Mouse (Mus musculus): ENCODE data around the gene Nfkbib. TPM values are rescaled to one million over a fixed set of nuclear protein-coding genes. Genes with fewer than 3 reads are reported as not detected.

Nfkbib gene
- total RNA-seq, 1 experiment from 2014 or later, result 25.0 TPM

DNA sequence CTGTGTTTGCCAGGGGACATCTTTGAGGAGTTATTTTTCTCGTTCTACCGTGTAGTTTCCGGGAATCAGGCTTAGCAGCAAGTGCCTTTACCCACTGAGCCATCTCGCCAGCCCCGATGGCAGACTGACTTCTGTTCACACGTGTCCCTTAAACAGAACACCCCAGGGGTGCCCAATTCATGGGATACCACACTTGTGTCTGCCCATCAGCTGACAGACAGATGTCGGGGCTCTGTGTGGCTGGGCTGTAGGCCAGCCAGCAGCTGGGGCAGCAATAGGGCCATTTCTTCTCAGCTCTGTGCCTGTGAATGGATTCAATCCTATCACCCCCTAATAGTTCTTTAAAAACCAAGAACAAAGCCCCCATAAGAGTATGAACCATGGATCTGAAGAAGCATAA, 7.8 kb upstream of the Nfkbib start:
- ATAC-seq (replicated peaks; ENCODE audit: insufficient number of reproducible peaks, low FRiP score, low TSS enrichment, poor library complexity, severe bottlenecking), result no peak

DNA sequence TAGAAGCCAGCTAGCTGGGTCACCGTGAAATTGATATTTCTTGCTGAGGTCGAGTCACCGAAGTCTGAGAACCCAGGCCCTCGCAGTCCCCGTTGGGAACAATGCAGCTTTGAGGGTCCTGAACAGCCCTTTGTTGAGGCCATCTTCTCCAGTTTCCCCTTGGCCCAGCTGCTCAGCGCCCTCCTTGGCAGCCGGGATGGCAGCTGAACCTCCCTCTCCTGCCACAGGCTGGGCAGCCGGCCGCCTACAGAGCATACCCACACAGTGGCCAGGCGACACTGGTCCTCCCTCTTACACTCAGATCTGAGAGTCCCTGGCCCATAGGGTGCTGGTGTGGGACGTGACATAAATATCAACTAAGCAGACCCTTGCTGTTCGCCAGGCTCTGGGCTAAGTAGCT, 6.9 kb upstream of the Nfkbib start:
- no peak for ATAC-seq (replicated peaks; ENCODE audit: insufficient number of reproducible peaks, low FRiP score, low TSS enrichment, poor library complexity, severe bottlenecking)

- ATAC-seq (replicated peaks; ENCODE audit: insufficient number of reproducible peaks, low FRiP score, low TSS enrichment, poor library complexity, severe bottlenecking), result no peak
Observed at GRCm38 (mm10) chr7:28773163-28773562, 5.9 kb upstream of the Nfkbib start.

GRCm38 (mm10) chr7:28771867-28772266, 4.6 kb upstream of the Nfkbib start:
- no peak for ATAC-seq (replicated peaks; ENCODE audit: insufficient number of reproducible peaks, low FRiP score, low TSS enrichment, poor library complexity, severe bottlenecking)

GRCm38 (mm10) chr7:28770309-28770708, 3.0 kb upstream of the Nfkbib start:
- ATAC-seq (replicated peaks; ENCODE audit: insufficient number of reproducible peaks, low FRiP score, low TSS enrichment, poor library complexity, severe bottlenecking), result no peak

GRCm38 (mm10) chr7:28769414-28769958, 2.2 kb upstream of the Nfkbib start:
- ATAC-seq (replicated peaks; ENCODE audit: insufficient number of reproducible peaks, low FRiP score, low TSS enrichment, poor library complexity, severe bottlenecking), result no peak

DNA sequence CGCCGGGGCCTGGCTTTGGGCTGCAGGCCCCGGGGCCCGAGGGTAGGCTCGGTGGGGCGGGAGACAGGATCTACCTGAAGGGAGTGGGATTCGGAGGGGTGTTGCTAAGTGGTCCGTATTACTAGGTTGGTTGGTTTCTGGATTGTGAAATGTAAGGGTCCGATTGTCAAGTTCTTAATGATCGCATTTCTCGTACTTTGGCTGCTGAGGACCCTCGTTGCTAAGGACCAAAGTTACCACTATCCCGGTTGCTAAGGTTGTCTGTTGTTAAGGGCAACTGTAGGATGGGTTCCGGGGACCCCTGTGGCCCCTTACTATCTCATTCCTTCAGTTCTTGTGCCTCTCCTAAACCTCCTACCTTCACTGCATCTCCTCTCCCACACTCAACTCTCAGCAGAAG, 402 bp downstream of the Nfkbib start:
- no peak for ATAC-seq (replicated peaks; ENCODE audit: insufficient number of reproducible peaks, low FRiP score, low TSS enrichment, poor library complexity, severe bottlenecking)

DNA sequence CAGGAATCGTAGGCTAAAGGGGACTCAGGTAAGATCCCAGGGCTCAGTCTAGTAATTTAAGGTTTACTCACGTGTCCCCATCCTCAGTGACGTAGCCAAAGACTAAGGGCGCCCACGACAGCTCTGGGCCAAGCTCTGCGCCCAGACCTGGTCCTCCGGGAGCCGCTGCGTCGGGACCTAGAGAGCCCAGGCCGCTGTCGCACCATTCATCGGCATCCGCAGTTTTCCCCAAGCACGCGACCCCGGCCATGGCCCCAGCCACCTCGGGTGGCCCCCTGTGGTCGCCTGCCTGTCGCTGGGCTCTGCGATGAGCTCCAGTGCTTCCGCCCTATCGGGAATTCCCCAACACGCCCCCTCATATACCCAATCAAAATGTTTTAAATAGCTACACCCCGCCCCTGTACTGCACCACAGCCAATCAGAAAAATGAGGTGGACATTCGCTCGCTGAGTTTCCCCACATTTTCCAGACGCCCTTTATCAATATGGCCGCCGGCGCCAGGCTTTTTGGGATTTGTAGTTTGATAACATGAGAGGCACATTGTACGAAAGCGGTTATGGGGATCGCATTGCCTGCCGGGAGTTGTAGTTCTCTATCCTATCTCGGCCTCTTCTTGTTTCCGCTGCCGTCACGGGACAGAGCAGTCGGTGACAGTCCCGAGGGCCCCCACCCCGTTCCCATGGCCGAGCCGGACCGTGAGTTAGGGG, 986 bp downstream of the Nfkbib start, which contains the start of gene Sirt2:
TSS of gene Sirt2 (plus strand) at position 563 of the 707 bp plus-strand sequence.
- ATAC-seq (replicated peaks; ENCODE audit: insufficient number of reproducible peaks, low FRiP score, low TSS enrichment, poor library complexity, severe bottlenecking), result peak; percentile 87

DNA sequence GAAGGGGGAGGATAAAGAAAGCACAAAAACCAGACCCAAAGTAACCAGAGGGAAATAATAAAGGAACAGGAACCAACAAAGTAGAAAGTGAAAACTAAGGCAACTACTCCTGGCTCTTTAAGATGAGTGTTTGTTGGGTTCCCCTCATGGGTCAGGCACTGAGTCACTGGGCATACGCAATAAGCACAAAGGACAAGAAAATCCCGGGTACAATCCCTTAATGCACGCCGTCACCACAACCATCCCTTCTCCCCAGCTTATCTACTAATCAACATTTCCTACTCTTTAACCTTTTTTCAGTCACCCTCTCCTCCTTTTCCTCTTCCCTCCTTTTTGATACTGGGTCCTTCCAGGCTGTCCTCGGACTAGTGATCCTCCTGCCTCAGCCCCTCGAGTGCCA, 2.1 kb downstream of the Nfkbib start:
- ATAC-seq (replicated peaks; ENCODE audit: insufficient number of reproducible peaks, low FRiP score, low TSS enrichment, poor library complexity, severe bottlenecking), result peak; percentile 27; the same call in 1 of the 2 replicates

DNA sequence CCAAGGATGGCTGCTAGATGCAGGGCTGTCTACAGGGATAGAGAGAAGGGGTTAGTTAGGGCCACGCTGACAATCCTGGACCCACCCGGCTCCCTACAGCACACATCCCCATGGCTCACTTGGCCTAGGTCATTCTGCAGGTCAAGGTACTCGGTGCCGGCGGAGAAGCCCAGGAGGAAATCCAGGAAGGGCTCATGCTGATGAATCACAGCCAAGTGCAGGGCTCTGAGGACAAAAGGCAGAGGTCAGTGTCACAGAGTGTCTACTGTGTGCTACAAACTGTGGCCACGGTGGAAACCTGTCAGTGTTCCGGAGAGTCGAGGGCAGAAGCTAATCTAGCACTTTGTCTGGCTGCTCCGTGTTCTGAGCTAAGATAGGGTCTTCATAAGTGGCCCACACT, 5.4 kb downstream of the Nfkbib start:
- ATAC-seq (replicated peaks; ENCODE audit: insufficient number of reproducible peaks, low FRiP score, low TSS enrichment, poor library complexity, severe bottlenecking), result no peak

GRCm38 (mm10) chr7:28758623-28759022, 8.7 kb downstream of the Nfkbib start:
- no peak for ATAC-seq (replicated peaks; ENCODE audit: insufficient number of reproducible peaks, low FRiP score, low TSS enrichment, poor library complexity, severe bottlenecking)

- ATAC-seq (replicated peaks; ENCODE audit: insufficient number of reproducible peaks, low FRiP score, low TSS enrichment, poor library complexity, severe bottlenecking), result no peak
Observed at GRCm38 (mm10) chr7:28756079-28756478, 11.2 kb downstream of the Nfkbib start, which contains the start of gene Ccer2. TSS of gene Ccer2 (plus strand) at chr7:28756174.

DNA sequence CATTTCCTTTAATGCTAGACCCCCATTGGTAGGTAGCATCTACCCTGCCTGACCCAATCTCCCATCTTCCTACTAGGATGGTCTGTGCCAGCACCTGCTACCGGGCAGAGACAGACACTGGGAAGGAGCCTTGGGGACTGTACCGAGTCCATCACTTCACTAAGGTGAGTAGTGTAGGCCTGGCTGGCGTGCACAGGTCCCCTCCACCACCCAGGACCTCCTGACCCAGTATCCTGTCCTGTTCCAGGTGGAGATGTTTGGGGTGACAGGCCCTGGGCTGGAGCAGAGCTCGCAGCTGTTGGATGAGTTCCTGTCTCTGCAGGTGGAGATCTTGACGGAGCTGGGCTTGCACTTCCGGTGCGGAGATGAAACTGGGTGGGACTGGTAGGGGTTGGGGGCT, 17.4 kb downstream of the Nfkbib start:
- no peak for ATAC-seq (replicated peaks; ENCODE audit: insufficient number of reproducible peaks, low FRiP score, low TSS enrichment, poor library complexity, severe bottlenecking)

DNA sequence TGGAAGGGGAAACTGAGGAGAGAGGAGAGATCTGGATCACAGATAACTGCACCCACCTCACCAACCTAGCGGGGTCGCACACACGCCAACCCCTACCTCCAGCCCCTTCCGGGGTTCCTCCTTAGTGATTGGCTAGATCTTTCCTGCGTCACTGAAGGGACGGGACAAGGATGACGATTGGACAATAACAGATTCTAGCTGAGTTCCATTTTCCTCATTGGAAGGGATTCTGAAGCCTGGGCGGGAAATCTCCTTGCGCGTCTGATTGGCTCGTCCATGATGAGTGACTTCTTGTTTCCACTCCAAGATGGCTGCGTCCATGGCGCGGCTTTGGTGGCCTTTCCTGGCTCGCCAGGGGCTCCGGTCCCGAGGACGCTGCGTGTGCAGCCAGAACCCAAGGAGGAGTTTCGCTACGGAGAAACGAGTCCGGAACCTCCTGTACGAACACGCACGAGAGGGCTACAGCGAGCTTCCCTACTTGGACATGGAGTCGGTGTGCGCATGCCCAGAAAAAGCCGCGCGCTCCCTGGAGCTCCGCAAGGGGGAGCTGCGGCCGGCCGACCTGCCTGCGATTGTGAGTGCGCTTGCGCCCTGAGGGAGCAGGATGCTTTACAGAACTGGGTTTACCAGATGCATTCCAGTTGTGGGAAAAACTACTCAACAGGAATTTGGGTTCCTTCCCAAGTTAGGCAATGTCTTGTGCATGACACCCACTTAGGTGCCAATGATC, 25.4 kb downstream of the Nfkbib start, which contains the start of the genes Mrps12 and Sars2:
TSS of gene Mrps12 (minus strand) at position 112 of the 730 bp plus-strand sequence.
TSS of gene Sars2 (plus strand) at position 284 of the 730 bp plus-strand sequence.
- ATAC-seq (replicated peaks; ENCODE audit: insufficient number of reproducible peaks, low FRiP score, low TSS enrichment, poor library complexity, severe bottlenecking), result peak; percentile 92

DNA sequence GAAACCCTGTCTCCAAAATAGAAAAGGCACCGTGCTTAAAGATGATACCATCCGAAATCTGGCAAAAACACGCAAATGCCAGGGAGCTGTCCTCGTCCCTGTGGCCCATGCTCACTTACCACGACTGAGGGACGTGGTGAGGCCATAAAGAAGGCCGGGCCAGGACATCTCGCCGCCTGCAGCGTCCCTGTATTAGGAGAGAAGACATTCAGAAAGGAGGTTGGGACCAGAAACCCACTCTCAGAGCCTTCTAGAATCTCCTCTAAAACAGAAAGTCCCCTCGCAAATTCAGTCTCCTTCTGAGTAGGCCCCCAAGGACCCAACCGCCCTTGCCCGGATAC, 26.0 kb downstream of the Nfkbib start:
- ATAC-seq (replicated peaks; ENCODE audit: insufficient number of reproducible peaks, low FRiP score, low TSS enrichment, poor library complexity, severe bottlenecking), result no peak

DNA sequence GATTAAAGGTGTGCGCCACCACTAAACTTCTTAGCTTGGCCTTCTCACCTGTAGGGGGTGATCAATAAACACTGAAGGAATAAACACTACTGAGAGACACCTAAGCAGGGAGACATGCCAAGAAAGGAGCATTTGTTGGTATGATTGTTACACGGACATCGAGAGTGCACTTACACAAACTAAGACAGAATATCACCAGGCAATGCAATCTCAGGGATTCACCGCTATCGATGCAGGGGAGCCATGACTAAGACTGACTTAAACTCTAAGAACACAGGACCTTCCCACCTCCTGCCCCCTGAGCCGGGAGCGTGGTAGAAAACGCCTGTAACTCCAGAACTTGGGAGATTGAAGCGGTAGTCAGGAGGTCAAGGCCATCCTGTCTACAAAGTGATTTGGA, 26.4 kb downstream of the Nfkbib start:
- no peak for ATAC-seq (replicated peaks; ENCODE audit: insufficient number of reproducible peaks, low FRiP score, low TSS enrichment, poor library complexity, severe bottlenecking)

- no peak for ATAC-seq (replicated peaks; ENCODE audit: insufficient number of reproducible peaks, low FRiP score, low TSS enrichment, poor library complexity, severe bottlenecking)
Observed at GRCm38 (mm10) chr7:28739829-28740228, 27.5 kb downstream of the Nfkbib start.

DNA sequence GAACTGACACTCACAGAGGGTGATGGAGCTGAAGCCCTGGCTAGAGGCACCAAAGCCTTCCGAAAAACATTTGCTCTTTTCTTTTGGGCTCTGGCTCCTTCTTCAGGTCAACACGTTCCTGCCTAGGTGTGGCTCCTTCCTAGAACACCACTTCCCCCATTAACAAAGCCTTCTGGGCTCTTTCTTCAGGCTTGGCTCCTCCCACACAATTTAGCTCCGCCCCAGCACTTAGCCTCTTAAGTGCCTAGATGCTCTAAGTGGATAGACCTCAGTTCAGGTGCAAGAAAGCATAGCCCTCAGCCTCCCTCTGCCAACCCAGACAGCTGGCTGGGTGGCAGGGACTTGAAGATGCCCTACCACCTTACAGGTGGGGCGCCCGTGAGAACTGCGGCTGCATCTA, 31.6 kb downstream of the Nfkbib start:
- ATAC-seq (replicated peaks; ENCODE audit: insufficient number of reproducible peaks, low FRiP score, low TSS enrichment, poor library complexity, severe bottlenecking), result no peak

DNA sequence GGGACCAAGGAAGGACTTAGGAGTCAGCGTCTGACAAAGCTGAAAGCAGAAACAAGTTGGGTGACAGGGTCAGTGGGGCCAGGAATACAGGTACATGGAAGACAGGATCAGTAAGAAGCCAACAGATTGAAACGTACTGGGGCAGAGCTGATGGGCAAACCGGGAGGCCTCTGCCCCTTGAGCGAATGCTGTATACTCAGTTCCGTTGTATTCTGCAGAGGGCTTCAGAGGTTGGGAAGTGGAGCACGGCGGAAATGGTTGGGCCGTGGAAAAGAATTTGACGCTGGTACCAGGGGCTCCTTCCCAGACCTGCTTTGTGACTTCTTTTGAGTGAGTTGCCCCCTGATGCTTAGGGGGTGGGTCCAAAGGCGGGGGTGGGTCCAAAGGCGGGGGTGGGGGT, 34.1 kb downstream of the Nfkbib start:
- ATAC-seq (replicated peaks; ENCODE audit: insufficient number of reproducible peaks, low FRiP score, low TSS enrichment, poor library complexity, severe bottlenecking), result no peak
